Mouse (Mus musculus): ENCODE measurements at regions not wholly inside any gene's neighbourhood (a gene's known extent, or its start where the extent isn't known, plus 50 kb on each side); places are given as distances from the start of the nearest gene placed in this dataset.

DNA sequence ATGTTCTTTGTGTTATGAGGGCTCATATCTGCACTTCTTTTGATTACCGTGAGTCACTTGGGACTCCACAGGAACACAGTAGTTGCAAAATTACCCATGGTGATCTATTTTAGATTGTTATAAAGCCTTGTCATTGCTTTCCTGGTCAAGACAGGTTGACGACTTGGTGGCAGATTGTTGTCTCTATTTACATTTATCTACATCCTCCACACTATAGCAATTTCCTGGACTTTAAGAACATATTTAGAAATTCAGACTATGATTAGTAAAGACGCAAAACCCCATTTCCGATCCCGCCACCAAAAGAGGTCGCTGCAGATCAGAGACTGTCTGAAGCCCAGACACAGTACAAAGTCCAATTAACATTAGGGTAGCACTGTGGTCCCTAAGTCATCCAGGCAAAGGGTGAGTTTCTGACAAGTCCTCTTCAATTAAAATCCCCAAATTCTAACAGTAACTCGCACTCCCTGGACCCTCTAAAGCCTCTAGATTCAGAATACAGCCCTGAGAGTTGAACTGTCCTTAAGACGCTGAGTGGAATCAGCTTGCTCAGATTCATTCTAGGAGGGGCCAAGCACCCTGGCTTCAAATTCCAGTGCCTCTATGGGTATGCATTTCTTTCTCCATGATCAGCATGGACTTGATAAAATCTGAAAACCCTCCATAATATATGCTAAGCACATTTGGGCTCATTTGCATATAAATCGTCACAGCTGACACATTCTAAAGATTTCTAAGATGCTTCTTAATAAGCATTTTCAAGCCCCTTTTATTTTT, 461.9 kb upstream of the BC052040 start:
- no peak for DNase-seq (ENCODE audit: low read depth, low spot score)

DNA sequence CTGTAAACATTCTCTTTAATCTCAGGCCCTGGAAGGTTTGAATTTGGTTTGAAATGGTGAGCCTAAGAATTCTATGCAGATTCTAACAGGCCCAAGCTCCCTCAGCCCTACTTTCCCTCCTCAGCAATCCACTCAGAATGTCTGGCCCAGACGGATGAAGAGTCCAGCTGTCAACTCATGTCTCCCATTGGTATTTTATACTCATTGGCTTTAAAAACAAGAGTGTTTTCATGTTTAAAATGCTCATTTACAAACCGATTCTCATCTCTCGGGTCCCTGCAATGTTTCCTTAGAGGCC, 461.4 kb upstream of the BC052040 start:
- DNase-seq (ENCODE audit: low read depth, low spot score): no peak

- DNase-seq (ENCODE audit: low read depth, low spot score): no peak
These were observed 454.7 kb upstream of the BC052040 start for GRCm38 (mm10) chr2:115126625-115127369.

GRCm38 (mm10) chr2:115131746-115132145, 449.8 kb upstream of the BC052040 start:
- DNase-seq (ENCODE audit: low read depth, low spot score): no peak

DNA sequence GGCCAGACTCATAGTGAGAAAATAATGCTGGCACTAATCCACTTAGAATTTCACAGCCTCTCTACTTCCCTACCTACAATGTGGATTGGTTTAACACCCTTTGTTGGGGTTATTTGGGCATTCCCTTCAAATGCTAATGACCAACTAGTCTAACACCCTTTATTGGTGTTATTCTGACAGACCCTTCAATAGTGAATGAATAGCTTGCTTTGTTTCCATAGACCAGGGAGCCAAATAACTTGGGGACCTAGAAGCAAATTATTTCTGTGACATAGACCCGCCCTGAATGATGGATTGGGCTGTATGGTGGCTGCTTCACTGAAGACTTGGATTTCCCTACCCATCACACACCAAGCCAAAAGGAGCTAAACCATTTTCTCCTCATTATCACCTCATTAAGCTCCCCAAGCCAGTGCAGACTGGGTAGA, 449.3 kb upstream of the BC052040 start:
- no peak for DNase-seq (ENCODE audit: low read depth, low spot score)

DNA sequence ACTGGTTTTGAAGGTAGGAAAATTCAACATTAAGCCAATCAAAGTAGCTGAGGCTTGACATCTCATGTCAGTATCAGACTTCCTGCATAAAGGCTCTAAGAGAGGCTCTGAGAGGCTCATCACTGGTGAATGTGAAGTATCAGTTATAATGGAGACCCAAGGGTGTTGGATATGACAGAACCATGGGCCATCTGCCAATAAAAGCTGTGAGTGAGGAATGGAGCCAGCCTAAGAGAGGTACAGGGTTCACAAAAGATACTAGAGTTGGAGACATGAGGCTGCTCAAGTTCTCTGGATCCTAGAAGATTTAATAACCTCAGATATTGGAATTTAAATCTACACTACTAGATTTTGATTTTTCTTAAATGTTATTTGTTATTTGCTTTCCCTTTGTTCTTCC, 440.1 kb upstream of the BC052040 start:
- DNase-seq (ENCODE audit: low read depth, low spot score): no peak

DNA sequence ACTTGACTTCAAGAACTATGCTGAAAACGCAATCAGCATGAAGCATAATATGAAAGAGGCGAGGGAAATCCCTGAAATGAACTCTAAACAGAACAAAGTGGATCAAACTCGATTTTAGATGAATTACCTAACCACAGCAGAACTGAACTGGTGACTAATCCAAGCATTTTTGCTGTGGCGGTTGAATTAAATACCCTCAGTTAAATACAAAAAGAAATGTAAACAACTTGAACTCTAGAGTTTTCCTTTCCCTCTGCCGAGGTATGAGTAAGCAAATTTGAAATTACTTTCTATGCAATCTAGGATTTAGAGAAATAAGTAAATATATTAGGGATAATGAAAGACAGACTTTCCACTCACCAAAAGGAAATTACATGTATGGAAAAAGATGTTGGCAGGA, 409.4 kb upstream of the BC052040 start:
- no peak for DNase-seq (ENCODE audit: low read depth, low spot score)

- no peak for DNase-seq (ENCODE audit: low read depth, low spot score)
These were observed 404.4 kb upstream of the BC052040 start for GRCm38 (mm10) chr2:115177076-115177475.

GRCm38 (mm10) chr2:115177896-115178295, 403.6 kb upstream of the BC052040 start:
- DNase-seq (ENCODE audit: low read depth, low spot score): peak; percentile 64

GRCm38 (mm10) chr2:115211191-115211590, 370.3 kb upstream of the BC052040 start:
- no peak for DNase-seq (ENCODE audit: low read depth, low spot score)

DNA sequence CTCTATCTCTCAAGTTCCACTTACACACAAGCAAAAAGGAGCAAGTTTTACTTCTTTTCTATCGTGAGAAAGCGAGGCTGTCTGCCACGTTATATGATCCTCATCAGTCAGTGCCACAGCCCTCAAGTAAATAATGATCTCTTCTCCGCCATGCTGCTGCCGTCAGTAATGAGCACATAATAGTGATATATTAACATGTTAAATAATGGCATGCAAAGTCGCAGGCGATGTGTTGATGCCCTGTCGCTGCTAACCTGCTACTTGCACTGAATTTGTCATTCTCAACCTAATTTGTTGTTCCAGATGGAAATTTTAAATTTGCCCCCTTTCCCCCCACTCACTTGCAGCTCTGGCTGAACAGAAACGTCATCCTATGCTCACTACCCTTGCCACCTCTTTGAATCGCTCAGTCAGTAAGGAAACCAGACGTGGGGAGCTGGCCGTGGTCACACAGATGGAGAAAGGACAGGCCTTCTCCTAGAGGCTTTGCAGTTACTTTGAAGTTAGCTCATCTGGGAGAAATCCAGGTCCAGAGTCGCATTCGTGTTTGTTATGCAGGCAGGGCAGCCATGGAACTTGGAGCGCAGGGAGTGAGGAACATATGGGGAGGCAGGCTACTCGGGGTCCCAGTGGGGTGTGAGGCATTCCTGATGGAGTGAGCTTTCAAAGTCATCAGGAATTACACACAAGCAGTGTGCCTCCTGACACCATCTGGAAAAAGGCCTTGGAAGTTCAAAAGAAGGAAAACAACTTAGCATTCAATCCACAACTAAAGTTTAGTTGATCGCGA, 368.1 kb upstream of the BC052040 start:
- DNase-seq (ENCODE audit: low read depth, low spot score): no peak

DNA sequence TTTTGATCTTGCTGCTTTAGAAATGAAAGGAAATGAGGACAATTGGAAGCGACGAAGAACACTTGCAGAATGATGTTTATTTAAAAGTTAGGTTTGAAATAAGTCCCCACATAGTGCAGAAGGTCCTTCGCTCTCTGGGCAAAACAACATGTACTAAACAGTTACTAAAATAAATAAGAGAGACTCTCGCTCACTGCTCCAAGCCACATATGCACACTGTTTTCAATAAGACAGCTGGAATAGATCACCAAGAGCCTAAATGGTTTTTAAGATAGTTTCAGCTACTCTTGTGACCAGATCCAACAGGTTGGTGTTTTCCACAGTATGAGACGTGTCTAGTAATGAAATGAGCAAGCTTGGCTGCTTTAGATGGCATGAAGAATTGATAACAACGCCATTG, 367.2 kb upstream of the BC052040 start:
- DNase-seq (ENCODE audit: low read depth, low spot score): no peak

DNA sequence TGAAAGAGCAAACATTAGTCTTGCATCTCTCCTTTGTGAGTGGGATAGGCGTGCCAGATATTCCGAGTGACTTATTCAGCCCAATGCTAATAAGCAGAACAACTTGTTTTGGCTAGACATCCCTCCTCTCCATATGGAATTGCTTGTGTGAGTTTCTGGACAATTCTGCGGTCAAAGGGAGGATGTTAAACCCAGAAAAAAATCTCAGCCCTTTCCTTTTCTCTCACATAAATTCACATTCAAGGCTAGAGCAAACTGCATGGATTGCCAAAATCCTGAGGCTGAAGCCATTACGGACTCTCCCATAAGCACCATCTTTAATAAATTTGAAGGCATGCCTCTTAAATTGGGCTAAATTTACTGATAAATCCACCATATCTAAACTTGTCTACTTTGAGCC, 351.5 kb upstream of the BC052040 start:
- no peak for DNase-seq (ENCODE audit: low read depth, low spot score)

- no peak for DNase-seq (ENCODE audit: low read depth, low spot score)
These were observed 333.8 kb upstream of the BC052040 start for GRCm38 (mm10) chr2:115247673-115248072.

DNA sequence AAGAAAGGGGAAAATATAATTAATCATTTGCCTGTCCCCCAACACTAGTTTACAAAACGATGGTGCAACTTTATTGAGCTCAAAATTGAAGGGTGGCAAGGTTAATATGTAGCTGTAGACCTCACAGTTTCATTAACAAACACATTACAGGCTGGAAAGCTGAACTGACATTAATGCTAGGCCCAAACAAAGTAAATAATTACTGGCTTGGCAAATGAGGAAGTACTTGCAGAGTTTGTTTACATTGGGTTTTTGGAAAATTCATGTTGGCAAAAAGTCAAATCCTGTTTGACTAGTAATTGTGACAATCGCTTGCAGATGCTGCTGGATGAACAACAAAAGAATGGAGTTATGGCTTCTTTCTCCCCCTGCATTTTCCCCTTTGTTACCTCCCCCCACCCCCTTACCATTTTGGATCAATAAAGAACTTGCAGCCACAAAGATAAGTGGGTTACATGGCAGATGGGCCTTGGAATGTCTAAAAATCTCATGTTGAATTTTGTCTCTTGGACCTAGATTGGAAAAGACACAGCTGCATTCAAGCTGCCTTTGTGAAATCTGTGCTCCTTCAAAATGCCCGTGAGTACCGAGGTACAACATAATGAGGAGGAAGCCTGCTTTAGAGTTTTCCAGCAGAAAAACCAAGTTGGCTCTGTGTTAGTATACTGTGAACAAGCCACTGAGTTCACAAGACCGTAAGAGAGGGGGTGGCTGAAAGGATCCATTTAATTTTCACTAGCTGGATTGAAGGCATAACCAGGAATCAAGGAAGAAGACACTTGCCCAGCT, 331.3 kb upstream of the BC052040 start:
- DNase-seq (ENCODE audit: low read depth, low spot score): no peak

- no peak for DNase-seq (ENCODE audit: low read depth, low spot score)
These were observed 324.1 kb upstream of the BC052040 start for GRCm38 (mm10) chr2:115257391-115257790.

- no peak for DNase-seq (ENCODE audit: low read depth, low spot score)
These were observed 313.3 kb upstream of the BC052040 start for GRCm38 (mm10) chr2:115268247-115268646.

- DNase-seq (ENCODE audit: low read depth, low spot score): no peak
These were observed 304.1 kb upstream of the BC052040 start for GRCm38 (mm10) chr2:115277421-115277820.

GRCm38 (mm10) chr2:115293020-115293419, 288.5 kb upstream of the BC052040 start:
- DNase-seq (ENCODE audit: low read depth, low spot score): no peak

GRCm38 (mm10) chr2:115297463-115297862, 284.1 kb upstream of the BC052040 start:
- DNase-seq (ENCODE audit: low read depth, low spot score): no peak

DNA sequence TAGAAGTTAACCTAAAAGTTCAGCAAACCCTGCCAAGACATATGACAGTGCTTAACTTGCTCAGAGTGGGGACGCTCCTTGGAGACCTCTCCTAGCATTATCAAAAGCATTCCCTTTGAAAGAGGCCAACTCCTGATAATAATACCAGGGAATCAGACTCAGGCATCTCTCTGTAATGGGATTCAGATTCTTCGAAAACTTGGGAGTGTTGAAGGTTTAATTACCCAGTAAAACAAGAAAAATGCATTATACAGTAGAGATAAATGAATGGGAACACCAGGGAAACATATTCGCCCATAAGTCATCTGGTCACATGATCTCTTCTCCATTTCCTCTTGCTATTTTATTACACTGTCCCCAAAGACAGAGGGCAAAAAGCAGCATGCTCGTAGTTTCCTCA, 274.3 kb upstream of the BC052040 start:
- DNase-seq (ENCODE audit: low read depth, low spot score): no peak
